Mouse (Mus musculus) limb, embryonic 12.5 days (tissue): ENCODE results near the gene Spsb1. TPM values are rescaled to one million over a fixed set of nuclear protein-coding genes. Genes with fewer than 3 reads are reported as not detected.

Experiments used
- ATAC-seq: fragments of 200-750 bp; cut with Nextera tagmentation; 2 replicates; pipeline ENCODE4 v1.8.0; 2017; ENCODE audit warnings: low read depth, moderate TSS enrichment; ENCODE audit not compliant: insufficient number of reproducible peaks, insufficient read depth, low FRiP score, low TSS enrichment
- H3K27ac ChIP-seq: fragments of 300-500 bp; sonication (generic); 2 replicates; pipeline ENCODE4 v1.5.1; 2016; ENCODE audit warnings: mild to moderate bottlenecking, moderate library complexity
- H3K27me3 ChIP-seq: fragments of 300-500 bp; sonication (generic); 2 replicates; pipeline ENCODE4 v1.6.1; 2016; ENCODE audit warnings: mild to moderate bottlenecking, moderate library complexity
- H3K36me3 ChIP-seq: fragments of 300-500 bp; sonication (generic); 2 replicates; pipeline ENCODE4 v1.6.1; 2016; ENCODE audit warnings: mild to moderate bottlenecking, moderate library complexity
- H3K4me1 ChIP-seq: fragments of 300-500 bp; sonication (generic); replicated peaks from 2 replicates; pipeline ENCODE4 v1.6.1; 2016
- H3K4me2 ChIP-seq: fragments of 300-500 bp; sonication (generic); 2 replicates; pipeline ENCODE4 v1.6.1; 2016; ENCODE audit warnings: mild to moderate bottlenecking, moderate library complexity
- H3K4me3 ChIP-seq: fragments of 300-500 bp; sonication (generic); replicated peaks from 2 replicates; pipeline ENCODE4 v1.5.1; 2016; ENCODE audit warnings: mild to moderate bottlenecking
- H3K9ac ChIP-seq: fragments of 300-500 bp; sonication (generic); replicated peaks from 2 replicates; pipeline ENCODE4 v1.6.1; 2016; ENCODE audit warnings: mild to moderate bottlenecking, moderate library complexity
- H3K9me3 ChIP-seq: fragments of 300-500 bp; sonication (generic); 2 replicates; pipeline ENCODE4 v1.6.1; 2016; ENCODE audit warnings: mild to moderate bottlenecking, moderate library complexity
- WGBS: fragments of 180-500 bp; shearing (Covaris S2); methylation state at CpG from one replicate; pipeline ENCODE4 v1.1.7; 2016; 5-methylcytosine and 5-hydroxymethylcytosine counted together
- polyA plus RNA-seq: library from polyadenylated mRNA; unstranded; fragments of >200 nt; fragmentation: Nextera tagmentation; extraction: Ambion mirVana; gene quantifications from 2 replicates; pipeline ENCODE4 v1.2.1, GENCODE M21; 2016

Gene Spsb1
- polyA plus RNA-seq, 1 experiment from 2014 or later = 19.1 TPM

DNA sequence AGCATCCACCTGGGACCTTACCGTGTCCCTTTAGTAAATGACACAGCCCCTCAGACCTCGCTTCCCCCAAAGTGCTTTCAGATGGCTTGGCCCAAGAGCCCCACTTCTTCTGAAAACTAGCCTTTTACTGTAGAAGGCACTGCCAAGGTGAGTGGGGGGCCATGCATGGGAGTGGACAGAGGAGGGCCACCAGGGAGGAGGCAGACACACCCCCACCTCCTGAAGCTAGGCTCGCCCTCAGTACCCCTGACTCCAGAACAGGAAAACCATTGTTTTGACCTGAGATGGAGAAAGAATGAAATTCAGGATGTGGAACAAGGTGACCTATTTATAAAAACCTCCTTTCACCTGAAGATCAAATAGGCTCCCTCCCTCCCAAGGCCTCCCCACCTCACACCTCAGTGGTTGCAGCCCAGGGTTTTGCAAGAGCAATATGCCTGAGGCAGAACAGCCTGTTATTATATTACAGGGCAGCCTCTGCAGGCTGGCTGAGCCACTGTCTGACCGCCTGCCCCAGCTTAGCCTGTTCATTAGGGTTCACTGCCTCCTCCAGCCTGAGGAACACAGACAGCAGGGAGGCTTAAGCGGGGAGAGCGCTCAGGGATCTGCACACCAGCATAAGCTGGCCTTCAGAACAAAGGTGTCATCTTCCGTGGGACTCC lies 41.0 kb downstream of the Spsb1 start:
- H3K4me2 ChIP-seq = peak overlapping the region; percentile 15; the same call in 1 of the 2 replicates
- H3K9ac ChIP-seq = peak overlapping the region; percentile 5; the same call in 1 of the 2 replicates
- H3K4me3 ChIP-seq = no peak overlapping the region
- 44% methylated on average over 7 of the region's 7 CpGs for WGBS
- H3K36me3 ChIP-seq = no peaks in the 10 kb centered on the region
- H3K27me3 ChIP-seq = no peaks in the 10 kb centered on the region
- ATAC-seq = peak; percentile 73
- peaks cover 89% of the 10 kb centered on the region for H3K4me1 ChIP-seq
- H3K9me3 ChIP-seq = no peaks in the 10 kb centered on the region
- H3K27ac ChIP-seq = peak overlapping the region; percentile 90

DNA sequence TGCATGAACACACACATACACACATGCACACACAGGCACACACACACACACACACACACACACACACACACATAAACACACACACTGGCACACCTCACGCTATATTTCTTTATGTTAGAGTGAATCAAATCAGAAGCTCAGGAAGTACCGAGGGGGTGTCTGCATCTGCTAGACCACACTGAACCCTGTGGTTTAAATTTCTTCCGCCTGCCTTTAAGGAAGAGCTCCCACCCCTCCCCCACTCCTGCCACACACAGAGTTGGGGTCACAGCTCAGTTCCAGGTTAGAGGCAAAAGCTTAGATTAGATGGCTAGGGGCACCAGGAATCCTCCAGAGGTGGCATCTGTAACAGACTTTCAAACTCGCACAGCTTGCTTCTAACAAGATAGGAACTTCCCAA lies 42.4 kb downstream of the Spsb1 start:
- Histone ChIP-seq H3K27ac (peak overlapping the region; percentile 90), H3K9ac (no peak overlapping the region), H3K27me3 (no peaks in the 10 kb centered on the region), H3K4me1 (peaks cover 76% of the 10 kb centered on the region), H3K9me3 (no peaks in the 10 kb centered on the region), H3K4me2 (no peak overlapping the region), H3K4me3 (no peak overlapping the region), H3K36me3 (peaks cover 5% of the 10 kb centered on the region; the same call in 1 of the 2 replicates)
- ATAC-seq = no peak
- WGBS = 19% methylated on average over 4 of the region's 4 CpGs

DNA sequence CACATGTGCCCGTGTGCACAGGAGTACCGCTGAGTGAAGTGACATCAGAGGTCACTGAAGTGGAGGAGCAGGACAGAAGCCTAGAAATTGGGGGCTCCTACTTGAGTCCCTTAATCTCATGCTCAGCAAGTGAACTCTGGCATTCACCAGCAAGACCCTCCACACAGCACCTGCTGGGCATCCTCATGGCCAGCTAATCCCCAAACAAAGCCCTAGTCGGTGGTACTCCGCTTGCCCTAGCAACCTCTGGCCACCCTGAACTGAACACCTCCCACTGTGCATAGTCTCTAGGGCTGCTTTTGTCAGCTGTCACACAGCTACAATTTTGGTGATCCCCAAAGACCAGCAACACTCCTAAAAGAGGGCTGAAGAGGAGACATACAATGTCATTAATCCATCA lies 44.3 kb downstream of the Spsb1 start:
- H3K9me3 ChIP-seq = no peaks in the 10 kb centered on the region
- H3K27ac ChIP-seq = no peak overlapping the region
- no peaks in the 10 kb centered on the region for H3K27me3 ChIP-seq
- no peak overlapping the region for H3K4me3 ChIP-seq
- WGBS = 76% methylated on average over 4 of the region's 4 CpGs
- ATAC-seq = no peak
- H3K36me3 ChIP-seq = peaks cover 22% of the 10 kb centered on the region
- peaks cover 62% of the 10 kb centered on the region for H3K4me1 ChIP-seq
- H3K9ac ChIP-seq = no peak overlapping the region
- H3K4me2 ChIP-seq = no peak overlapping the region

DNA sequence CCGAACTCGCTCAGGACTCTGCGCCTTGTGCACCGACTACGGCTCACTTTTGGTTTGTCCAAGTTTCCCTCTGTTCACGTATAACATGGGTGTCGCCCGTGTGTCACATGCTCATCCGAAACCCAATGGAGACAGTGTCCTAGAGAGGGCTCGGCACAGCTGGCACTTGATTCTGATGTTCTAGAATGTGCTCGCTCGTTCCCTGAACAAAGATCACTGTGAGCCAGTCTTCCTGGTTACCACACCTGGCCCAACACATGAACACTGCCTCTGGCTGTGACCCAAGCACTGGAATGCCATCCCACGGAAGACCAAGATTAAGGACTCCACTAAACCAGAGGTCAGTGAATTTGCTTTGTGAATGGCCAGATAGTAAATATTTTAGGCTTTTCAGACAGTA lies 45.3 kb downstream of the Spsb1 start:
- Histone ChIP-seq H3K36me3 (peaks cover 32% of the 10 kb centered on the region), H3K4me1 (peaks cover 52% of the 10 kb centered on the region), H3K4me2 (no peak overlapping the region), H3K4me3 (no peak overlapping the region), H3K27ac (no peak overlapping the region), H3K9me3 (no peaks in the 10 kb centered on the region), H3K27me3 (no peaks in the 10 kb centered on the region), H3K9ac (no peak overlapping the region)
- no peak for ATAC-seq
- WGBS = 89% methylated on average over 13 of the region's 13 CpGs

DNA sequence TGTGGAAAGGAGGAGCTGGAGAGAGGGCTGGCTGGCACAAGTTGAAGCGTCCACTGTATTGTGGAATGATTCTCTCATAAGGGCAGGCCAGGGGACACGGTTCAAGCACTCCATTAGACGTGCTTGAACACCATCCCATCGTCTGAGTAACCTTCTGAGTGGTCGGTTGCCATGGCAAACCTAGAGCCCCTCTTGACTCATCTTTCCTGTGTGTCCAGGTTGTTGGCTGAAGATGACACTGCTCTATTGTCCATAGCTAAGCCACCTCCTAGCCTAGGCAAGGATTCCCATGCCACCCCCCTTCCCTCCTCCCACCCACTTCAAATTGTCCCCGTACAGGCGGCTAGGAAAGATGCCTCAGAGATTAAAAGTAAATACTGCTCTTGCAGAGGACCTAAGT lies 45.9 kb downstream of the Spsb1 start:
- Histone ChIP-seq H3K4me1 (peaks cover 46% of the 10 kb centered on the region), H3K4me2 (no peak overlapping the region), H3K9me3 (no peaks in the 10 kb centered on the region), H3K27ac (no peak overlapping the region), H3K36me3 (peaks cover 38% of the 10 kb centered on the region), H3K4me3 (no peak overlapping the region), H3K27me3 (no peaks in the 10 kb centered on the region), H3K9ac (no peak overlapping the region)
- WGBS = 86% methylated on average over 7 of the region's 7 CpGs
- no peak for ATAC-seq

DNA sequence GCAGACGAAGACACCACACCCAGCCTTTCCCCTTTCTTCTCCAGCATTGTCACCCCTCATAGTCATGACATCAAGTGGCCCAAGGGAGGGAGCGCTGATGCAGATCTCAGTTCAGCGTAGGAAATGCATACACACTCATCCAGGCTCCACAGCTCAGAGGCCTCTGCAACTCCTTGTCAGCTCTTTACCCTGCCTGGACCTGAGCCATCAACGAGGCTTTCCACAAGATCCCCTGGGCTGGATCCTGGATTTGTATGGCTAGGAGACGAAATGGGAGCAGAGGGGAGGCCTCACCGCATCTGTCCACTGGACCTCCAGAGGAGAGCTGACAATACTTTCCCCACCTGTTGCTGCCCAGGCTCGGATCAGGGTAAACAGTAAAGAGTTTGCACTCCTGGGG lies 47.2 kb downstream of the Spsb1 start:
- Histone ChIP-seq H3K9ac (no peak overlapping the region), H3K4me1 (peaks cover 43% of the 10 kb centered on the region), H3K36me3 (peaks cover 42% of the 10 kb centered on the region), H3K4me2 (no peak overlapping the region), H3K4me3 (no peak overlapping the region), H3K9me3 (no peaks in the 10 kb centered on the region), H3K27me3 (no peaks in the 10 kb centered on the region), H3K27ac (no peak overlapping the region)
- WGBS = 79% methylated on average over 7 of the region's 7 CpGs
- ATAC-seq = no peak

DNA sequence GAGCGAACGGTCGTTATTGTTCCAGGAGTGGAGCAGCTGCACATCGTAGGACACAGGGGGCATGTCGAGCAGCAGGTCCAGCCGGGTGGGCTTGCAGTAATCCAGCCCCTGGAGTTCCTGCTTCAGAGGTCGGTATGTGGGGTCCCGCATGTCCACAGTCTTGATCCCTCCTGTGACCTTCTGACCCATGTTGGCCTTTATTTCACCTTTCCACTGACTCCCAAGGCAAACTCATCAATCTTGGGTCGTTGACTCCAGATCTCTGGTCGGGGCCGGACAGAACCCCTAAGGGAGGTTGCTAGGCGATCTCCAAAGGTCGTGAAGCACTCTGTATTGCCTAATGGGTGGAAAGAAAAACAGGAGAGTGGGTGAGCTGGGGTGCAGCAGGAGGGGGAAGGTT lies 47.9 kb downstream of the Spsb1 start:
- Histone ChIP-seq H3K27ac (no peak overlapping the region), H3K27me3 (no peaks in the 10 kb centered on the region), H3K9me3 (no peaks in the 10 kb centered on the region), H3K9ac (no peak overlapping the region), H3K36me3 (peaks cover 42% of the 10 kb centered on the region), H3K4me1 (peaks cover 35% of the 10 kb centered on the region), H3K4me3 (no peak overlapping the region), H3K4me2 (no peak overlapping the region)
- no peak for ATAC-seq
- 34% methylated on average over 13 of the region's 13 CpGs for WGBS

DNA sequence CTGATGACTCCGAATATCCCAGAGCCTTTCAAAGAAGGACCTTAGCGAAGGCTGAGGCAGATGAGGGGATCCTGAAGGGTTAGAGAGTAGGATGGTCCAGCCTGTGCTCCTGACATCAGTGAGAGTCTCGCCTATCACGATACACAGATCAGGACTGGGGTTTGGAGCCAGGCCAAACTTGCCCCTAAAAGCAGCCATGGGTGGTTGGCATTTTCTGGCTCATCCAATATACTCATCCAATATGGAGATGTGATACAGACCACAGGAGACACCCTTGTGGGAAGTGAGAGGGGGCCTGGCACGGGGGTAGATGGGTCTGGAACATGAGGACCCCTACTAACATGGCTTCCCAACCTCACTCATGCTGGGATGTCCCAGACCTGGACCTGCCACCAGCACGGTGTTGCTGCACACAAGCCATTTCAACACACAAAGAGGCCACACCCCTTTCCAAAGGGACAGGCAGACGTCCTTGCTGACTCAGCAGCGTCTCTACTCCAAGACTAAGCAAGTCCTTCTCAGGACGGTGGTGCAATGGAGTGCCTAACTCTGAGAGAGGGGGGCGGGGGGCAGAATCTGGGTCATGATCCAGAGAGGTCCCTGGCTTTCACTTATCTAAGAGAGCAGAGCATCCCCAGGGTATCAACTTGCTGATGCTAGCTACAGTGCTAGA lies 49.4 kb downstream of the Spsb1 start:
- Histone ChIP-seq H3K4me1 (peaks cover 35% of the 10 kb centered on the region), H3K4me3 (no peak overlapping the region), H3K9ac (no peak overlapping the region), H3K27ac (no peak overlapping the region), H3K27me3 (no peaks in the 10 kb centered on the region), H3K9me3 (no peaks in the 10 kb centered on the region), H3K4me2 (no peak overlapping the region), H3K36me3 (peaks cover 46% of the 10 kb centered on the region)
- 90% methylated on average over 10 of the region's 10 CpGs for WGBS
- no peak for ATAC-seq

DNA sequence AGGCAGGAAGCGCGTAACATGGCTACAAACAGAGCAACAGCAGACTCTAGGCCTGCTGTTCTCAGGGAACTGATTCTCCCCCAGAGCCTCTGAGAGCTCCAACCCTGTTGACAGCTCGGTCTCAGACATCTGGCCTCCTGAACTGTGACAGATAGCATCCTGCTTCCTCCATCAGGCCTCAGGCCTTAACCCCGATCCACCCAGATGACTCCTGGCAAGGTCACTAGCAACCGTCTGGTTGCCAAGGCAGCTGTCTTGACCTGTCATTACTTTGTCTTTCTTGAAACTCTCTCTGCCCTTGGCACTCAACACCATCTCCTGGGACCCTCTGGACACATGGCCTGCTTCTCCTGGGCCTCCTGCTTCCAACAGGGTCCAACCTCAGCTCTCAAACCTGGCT lies 51.8 kb downstream of the Spsb1 start:
- H3K27ac ChIP-seq = 0 out of 2 replicates have a peak overlapping the region, but pooled peaks have one; percentile 12
- H3K36me3 ChIP-seq = peaks cover 56% of the 10 kb centered on the region

DNA sequence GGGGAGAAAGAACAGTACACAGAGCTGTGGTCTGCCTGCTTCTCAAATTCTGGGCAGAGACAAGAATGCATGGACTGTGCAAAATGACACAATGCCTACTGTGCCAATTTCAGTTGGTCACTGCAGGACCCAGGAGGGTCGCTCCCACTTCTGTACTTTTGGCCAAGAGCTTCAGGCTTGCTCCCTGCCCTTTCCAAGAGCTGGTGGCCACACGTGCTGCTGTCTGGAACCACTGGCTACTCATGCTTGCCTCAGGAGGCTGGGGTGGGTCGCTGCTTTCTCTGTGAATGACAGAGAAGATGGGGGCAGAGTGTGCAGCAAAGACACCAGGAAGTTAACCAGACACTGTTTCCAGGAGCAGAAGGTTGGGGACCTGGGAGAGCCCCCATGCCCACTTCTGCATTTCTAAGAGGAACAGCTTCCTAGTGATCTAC lies 53.5 kb downstream of the Spsb1 start:
- no peak overlapping the region for H3K9ac ChIP-seq
- H3K4me1 ChIP-seq = peaks cover 38% of the 10 kb centered on the region
- WGBS = 71% methylated on average over 3 of the region's 3 CpGs
- H3K4me3 ChIP-seq = no peak overlapping the region
- ATAC-seq = no peak
- H3K4me2 ChIP-seq = no peak overlapping the region
- H3K36me3 ChIP-seq = peaks cover 60% of the 10 kb centered on the region
- H3K27me3 ChIP-seq = no peaks in the 10 kb centered on the region
- peak overlapping the region; percentile 45; the same call in 1 of the 2 replicates for H3K27ac ChIP-seq
- H3K9me3 ChIP-seq = no peaks in the 10 kb centered on the region

More for the DNA sequence above, 51.8 kb downstream of the Spsb1 start:
- no peak for ATAC-seq
- WGBS = 54% methylated on average over 5 of the region's 5 CpGs
- H3K9me3 ChIP-seq = no peaks in the 10 kb centered on the region
- no peaks in the 10 kb centered on the region for H3K27me3 ChIP-seq
- no peak overlapping the region for H3K4me2 ChIP-seq
- peaks cover 31% of the 10 kb centered on the region for H3K4me1 ChIP-seq
- no peak overlapping the region for H3K9ac ChIP-seq
- H3K4me3 ChIP-seq = no peak overlapping the region

DNA sequence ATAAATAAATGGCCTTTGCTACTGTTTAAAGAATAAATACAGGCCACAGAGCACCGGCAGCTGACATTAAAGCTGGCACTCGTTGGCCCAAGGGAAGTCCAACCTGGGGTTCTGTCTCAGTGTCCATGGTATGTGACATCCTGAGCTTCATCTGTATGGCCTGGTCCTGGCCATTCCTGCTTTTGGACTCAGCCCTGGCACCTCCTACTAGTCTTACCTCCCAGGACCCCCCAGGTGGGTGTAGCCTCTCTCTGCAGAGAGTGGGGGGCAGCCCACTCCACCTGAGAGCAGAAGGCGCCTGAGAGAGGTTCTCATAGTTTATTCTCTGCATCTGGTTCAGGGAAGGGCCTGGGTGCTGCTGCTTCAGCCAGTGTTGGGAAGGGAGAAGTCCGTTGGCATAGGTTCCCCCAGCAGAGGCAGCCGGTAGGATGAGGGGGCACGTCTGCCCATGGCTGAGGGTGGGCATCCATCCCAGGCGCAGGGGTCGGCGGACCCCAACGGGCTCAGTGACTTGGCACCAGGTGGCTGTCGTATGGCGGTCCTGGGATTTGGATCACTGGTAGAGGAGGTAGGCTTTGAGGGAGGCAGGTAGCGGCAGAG lies 57.1 kb downstream of the Spsb1 start:
- 92% methylated on average over 13 of the region's 13 CpGs for WGBS
- Histone ChIP-seq H3K4me1 (peaks cover 66% of the 10 kb centered on the region), H3K4me2 (no peak overlapping the region), H3K27ac (no peak overlapping the region), H3K27me3 (no peaks in the 10 kb centered on the region), H3K9me3 (no peaks in the 10 kb centered on the region), H3K9ac (no peak overlapping the region), H3K4me3 (no peak overlapping the region), H3K36me3 (peaks cover 36% of the 10 kb centered on the region)
- ATAC-seq = no peak
